Mouse (Mus musculus) spleen, adult 2 months (tissue): ENCODE measurements around the gene Gm42791. TPM values are rescaled to one million over a fixed set of nuclear protein-coding genes. Genes with fewer than 3 reads are reported as not detected.

ENCODE experiments used
- DNase-seq, 2 experiments: peaks; one replicate each; pipeline versions ENCODE4 v3.0.0 to v3.0.0-alpha.2; 2012 to 2021; ENCODE audit warnings: low spot score in 2 of 2, low read depth in 1 of 2
- H3K27ac ChIP-seq: fragments of 200-500 bp; 2 replicates; pipeline ENCODE4 v1.5.1; 2012; ENCODE audit warnings: low read length, inconsistent platforms; ENCODE audit not compliant: insufficient read depth
- H3K27me3 ChIP-seq: fragments of 200-500 bp; 2 replicates; pipeline ENCODE4 v1.6.1; 2012; ENCODE audit warnings: mild to moderate bottlenecking, moderate library complexity, low read length, inconsistent platforms; ENCODE audit not compliant: control insufficient read depth, insufficient read depth
- H3K36me3 ChIP-seq: fragments of 200-500 bp; 2 replicates; pipeline ENCODE4 v1.6.1; 2012; ENCODE audit warnings: mild to moderate bottlenecking, low read length, inconsistent platforms; ENCODE audit not compliant: control insufficient read depth, insufficient read depth
- H3K4me1 ChIP-seq: fragments of 200-500 bp; 2 replicates; pipeline ENCODE4 v1.6.1; 2011; ENCODE audit warnings: inconsistent platforms; ENCODE audit not compliant: control insufficient read depth, insufficient read depth, insufficient read length
- H3K4me3 ChIP-seq: fragments of 200-500 bp; 2 replicates; pipeline ENCODE4 v1.5.1; 2011; ENCODE audit warnings: mild to moderate bottlenecking, inconsistent platforms; ENCODE audit not compliant: insufficient read depth, insufficient read length; ENCODE audit errors: extremely low read depth
- CTCF ChIP-seq: fragments of 200-500 bp; IDR thresholded peaks from 2 replicates; pipeline ENCODE4 v1.5.1; 2011; ENCODE audit warnings: mild to moderate bottlenecking, inconsistent platforms; ENCODE audit not compliant: insufficient read depth, insufficient read length, insufficient replicate concordance; ENCODE audit errors: extremely low read depth
- POLR2A ChIP-seq: fragments of 200-500 bp; IDR thresholded peaks from 2 replicates; pipeline ENCODE4 v1.6.1; 2011; ENCODE audit warnings: low read depth, low read length, inconsistent platforms
- WGBS: fragments of 180-500 bp; shearing (Covaris S2); methylation state at CpG from one replicate; pipeline ENCODE4 v1.1.7; 2018; 5-methylcytosine and 5-hydroxymethylcytosine counted together
- polyA plus RNA-seq: library from polyadenylated mRNA; depleted of rRNA; stranded (reverse); fragments of >200 nt; gene quantifications from 2 replicates; pipeline ENCODE4 v1.2.3, GENCODE M21; 2012

Gm42791 gene
- polyA plus RNA-seq, 1 experiment, result not detected

GRCm38 (mm10) chr5:148960211-148960610, 34.7 kb downstream of the Gm42791 start:
- Histone ChIP-seq H3K4me3 (no peak overlapping the region), H3K27ac (no peak overlapping the region), H3K36me3 (no peaks in the 10 kb centered on the region), H3K27me3 (no peaks in the 10 kb centered on the region), H3K4me1 (peaks cover 5% of the 10 kb centered on the region; the same call in 1 of the 2 replicates)
- TF ChIP-seq CTCF (no peak), POLR2A (no peak)
- no peak for DNase-seq
- WGBS, result 47% methylated on average over 10 of the region's 10 CpGs

- peak; percentile 65 to 83 for DNase-seq
- Histone ChIP-seq H3K27ac (0 out of 2 replicates have a peak overlapping the region, but pooled peaks have one; percentile 4), H3K27me3 (no peaks in the 10 kb centered on the region), H3K36me3 (no peaks in the 10 kb centered on the region), H3K4me3 (peak overlapping the region; percentile 47), H3K4me1 (peaks cover 5% of the 10 kb centered on the region; the same call in 1 of the 2 replicates)
- 2% methylated on average over 39 of the region's 39 CpGs for WGBS
- TF ChIP-seq POLR2A, result no peak
- TF ChIP-seq CTCF, result no peak
These were observed 35.6 kb downstream of the Gm42791 start for GRCm38 (mm10) chr5:148959068-148959990.

- peak in 1 of 2 experiments; percentile 36 for DNase-seq
- 36% methylated on average over 9 of the region's 9 CpGs for WGBS
These were observed 36.6 kb downstream of the Gm42791 start for GRCm38 (mm10) chr5:148958355-148958754.

GRCm38 (mm10) chr5:148956898-148957535, 37.9 kb downstream of the Gm42791 start:
- TF ChIP-seq POLR2A (no peak), CTCF (no peak)
- Histone ChIP-seq H3K36me3 (no peaks in the 10 kb centered on the region), H3K27me3 (no peaks in the 10 kb centered on the region), H3K4me3 (no peak overlapping the region), H3K4me1 (peaks cover 5% of the 10 kb centered on the region; the same call in 1 of the 2 replicates), H3K27ac (no peak overlapping the region)
- 42% methylated on average over 9 of the region's 9 CpGs for WGBS
- no peak for DNase-seq

More at GRCm38 (mm10) chr5:148958355-148958754, 36.6 kb downstream of the Gm42791 start:
- Histone ChIP-seq H3K36me3 (no peaks in the 10 kb centered on the region), H3K4me3 (no peak overlapping the region), H3K27me3 (no peaks in the 10 kb centered on the region), H3K27ac (no peak overlapping the region), H3K4me1 (peaks cover 5% of the 10 kb centered on the region; the same call in 1 of the 2 replicates)
- TF ChIP-seq POLR2A (no peak), CTCF (peak; percentile 26; the same call in 1 of the 2 replicates)

GRCm38 (mm10) chr5:148956091-148956490, 38.9 kb downstream of the Gm42791 start:
- H3K27ac ChIP-seq, result no peak overlapping the region
- H3K4me3 ChIP-seq, result no peak overlapping the region
- no peaks in the 10 kb centered on the region for H3K27me3 ChIP-seq
- 78% methylated on average over 9 of the region's 9 CpGs for WGBS
- H3K4me1 ChIP-seq, result peaks cover 7% of the 10 kb centered on the region; the same call in 1 of the 2 replicates
- no peaks in the 10 kb centered on the region for H3K36me3 ChIP-seq
- no peak for DNase-seq
- no peak for TF ChIP-seq POLR2A
- TF ChIP-seq CTCF, result no peak

- peaks cover 7% of the 10 kb centered on the region; the same call in 1 of the 2 replicates for H3K4me1 ChIP-seq
- H3K4me3 ChIP-seq, result no peak overlapping the region
- 88% methylated on average over 6 of the region's 6 CpGs for WGBS
- TF ChIP-seq CTCF (no peak), POLR2A (no peak)
- DNase-seq, result no peak
- no peaks in the 10 kb centered on the region for H3K27me3 ChIP-seq
- no peak overlapping the region for H3K27ac ChIP-seq
- H3K36me3 ChIP-seq, result no peaks in the 10 kb centered on the region
These were observed 39.4 kb downstream of the Gm42791 start for GRCm38 (mm10) chr5:148955575-148955974.
